Mouse (Mus musculus): ENCODE measurements around the gene Cideb. TPM values are rescaled to one million over a fixed set of nuclear protein-coding genes. Genes with fewer than 3 reads are reported as not detected.

Cideb gene
- total RNA-seq, 4 experiments from 2014 or later, result 1.4 to 3.0 (median 1.7) TPM

- DNase-seq (ENCODE audit: low spot score in 2 of 2), result no peak
Measured at GRCm38 (mm10) chr14:55723433-55723832, 34.8 kb downstream of the Cideb start.

- no peak for DNase-seq (ENCODE audit: low spot score in 2 of 2)
Measured at GRCm38 (mm10) chr14:55722438-55722945, 35.8 kb downstream of the Cideb start.

GRCm38 (mm10) chr14:55721700-55722437 is 36.4 kb downstream of the Cideb start, which contains the start of gene Rabggta:
Rabggta (minus strand) TSS chr14:55722263.
- peak; percentile 88 to 93 for DNase-seq (ENCODE audit: low spot score in 2 of 2)

- DNase-seq (ENCODE audit: low spot score in 2 of 2), result no peak
Measured at GRCm38 (mm10) chr14:55721076-55721475, 37.2 kb downstream of the Cideb start.

- no peak for DNase-seq (ENCODE audit: low spot score in 2 of 2)
Measured at GRCm38 (mm10) chr14:55720666-55721065, 37.6 kb downstream of the Cideb start.

GRCm38 (mm10) chr14:55719737-55720136 is 38.5 kb downstream of the Cideb start:
- no peak for DNase-seq (ENCODE audit: low spot score in 2 of 2)

- DNase-seq (ENCODE audit: low spot score in 2 of 2), result no peak
Measured at GRCm38 (mm10) chr14:55716884-55717283, 41.4 kb downstream of the Cideb start.

GRCm38 (mm10) chr14:55716271-55716670 is 42.0 kb downstream of the Cideb start:
- DNase-seq (ENCODE audit: low spot score in 2 of 2), result no peak

- DNase-seq (ENCODE audit: low spot score in 2 of 2), result no peak
Measured at GRCm38 (mm10) chr14:55714893-55715292, 43.4 kb downstream of the Cideb start.

- DNase-seq (ENCODE audit: low spot score in 2 of 2), result no peak
Measured at GRCm38 (mm10) chr14:55713729-55714122, 44.5 kb downstream of the Cideb start, which contains the start of gene Tgm1. Tgm1 (minus strand) TSS chr14:55713926.

- no peak for DNase-seq (ENCODE audit: low spot score in 2 of 2)
Measured at GRCm38 (mm10) chr14:55713007-55713728, 45.1 kb downstream of the Cideb start.

- DNase-seq (ENCODE audit: low spot score in 2 of 2), result no peak
Measured at GRCm38 (mm10) chr14:55711786-55712185, 46.5 kb downstream of the Cideb start.

GRCm38 (mm10) chr14:55709509-55709908 is 48.7 kb downstream of the Cideb start:
- no peak for DNase-seq (ENCODE audit: low spot score in 2 of 2)

- DNase-seq (ENCODE audit: low spot score in 2 of 2), result no peak
Measured at GRCm38 (mm10) chr14:55707397-55707796, 50.9 kb downstream of the Cideb start.

GRCm38 (mm10) chr14:55706051-55706600 is 52.1 kb downstream of the Cideb start:
- DNase-seq (ENCODE audit: low spot score in 2 of 2), result no peak

Other genes with a start within 250 kb of the Cideb start
- gene Cpne6, start 248.0 kb downstream of the Cideb start, total RNA-seq (2022), result 100 to 1,000 TPM; 607 to 653 (median 629) TPM
- gene Nrl, start 233.5 kb downstream of the Cideb start, total RNA-seq (2022), result 1 to 10 TPM; 1.5 to 3.6 (median 2.1) TPM
- 10 to 100 TPM; 43.4 to 61.5 (median 50.3) TPM for gene Pck2, start 218.2 kb downstream of the Cideb start, total RNA-seq (2022)
- gene Dcaf11, start 198.5 kb downstream of the Cideb start, total RNA-seq (2022), result 10 to 100 TPM; 74.0 to 93.1 (median 82.3) TPM
- 1 to 10 TPM in 2 of 4 experiments, under 1 TPM in 1, not detected in 1; 0.94 to 2.0 (median 1.4) TPM for gene A730061H03Rik, start 198.1 kb downstream of the Cideb start, total RNA-seq (2022)
- gene Fitm1, start 182.8 kb downstream of the Cideb start, total RNA-seq (2022), result not detected
- 10 to 100 TPM; 57.9 to 75.0 (median 67.3) TPM for gene Psme1, start 180.3 kb downstream of the Cideb start, total RNA-seq (2022)
- 10 to 100 TPM; 48.3 to 57.7 (median 53.8) TPM for gene Emc9, start 173.2 kb downstream of the Cideb start, total RNA-seq (2022)
- gene Psme2, start 167.3 kb downstream of the Cideb start, total RNA-seq (2022), result 10 to 100 TPM; 57.2 to 74.4 (median 69.8) TPM
- gene Rnf31, start 166.8 kb downstream of the Cideb start, total RNA-seq (2022), result 10 to 100 TPM; 36.5 to 56.0 (median 45.5) TPM
- 10 to 100 TPM; 15.4 to 19.1 (median 17.9) TPM for gene Irf9, start 154.9 kb downstream of the Cideb start, total RNA-seq (2022)
- gene Rec8, start 140.4 kb downstream of the Cideb start, total RNA-seq (2022), result 1 to 10 TPM; 1.1 to 2.8 (median 1.4) TPM
- gene Ipo4, start 122.5 kb downstream of the Cideb start, total RNA-seq (2022), result 100 to 1,000 TPM; 121 to 153 (median 140) TPM
- 1 to 10 TPM; 4.2 to 7.5 (median 5.5) TPM for gene Gm49378, start 120.6 kb downstream of the Cideb start, total RNA-seq (2022)
- 10 to 100 TPM; 40.6 to 49.6 (median 44.7) TPM for gene Tm9sf1, start 114.7 kb downstream of the Cideb start, total RNA-seq (2022)
- 1 to 10 TPM; 1.2 to 1.9 (median 1.7) TPM for gene Tssk4, start 108.3 kb downstream of the Cideb start, total RNA-seq (2022)
- gene Mdp1, start 98.0 kb downstream of the Cideb start, total RNA-seq (2022), result 10 to 100 TPM; 47.1 to 51.1 (median 49.6) TPM
- 10 to 100 TPM; 25.2 to 31.1 (median 28.6) TPM for gene Gmpr2, start 86.5 kb downstream of the Cideb start, total RNA-seq (2022)
- gene Nedd8, start 86.3 kb downstream of the Cideb start, total RNA-seq (2022), result 100 to 1,000 TPM; 290 to 309 (median 300) TPM
- 10 to 100 TPM; 12.2 to 20.8 (median 16.0) TPM for gene Tinf2, start 76.6 kb downstream of the Cideb start, total RNA-seq (2022)
- 1 to 10 TPM in 2 of 4 experiments, not detected in 2; 5.4 to 8.2 TPM for gene Tgm1, start 44.5 kb downstream of the Cideb start, total RNA-seq (2022)
- 10 to 100 TPM; 42.8 to 53.5 (median 44.8) TPM for gene Rabggta, start 36.2 kb downstream of the Cideb start, total RNA-seq (2022)
- gene Dhrs1, start 12.8 kb downstream of the Cideb start, total RNA-seq (2022), result 100 to 1,000 TPM in 3 of 4 experiments, 10 to 100 TPM in 1; 86.6 to 148 (median 116) TPM
- gene Nop9, start 12.8 kb downstream of the Cideb start, total RNA-seq (2022), result 10 to 100 TPM; 11.8 to 14.0 (median 13.1) TPM
- gene Ltb4r2, start 3.0 kb upstream of the Cideb start, total RNA-seq (2022), result under 1 TPM in 3 of 4 experiments, not detected in 1; 0.16 to 0.23 (median 0.22) TPM
- under 1 TPM in 1 of 4 experiments, not detected in 3; 0.32 TPM for gene Ltb4r1, start 7.5 kb upstream of the Cideb start, total RNA-seq (2022)
- gene Adcy4, start 25.6 kb upstream of the Cideb start, total RNA-seq (2022), result 1 to 10 TPM; 3.4 to 6.8 (median 4.8) TPM
- gene Ripk3, start 30.4 kb upstream of the Cideb start, total RNA-seq (2022), result 1 to 10 TPM in 1 of 4 experiments, under 1 TPM in 2, not detected in 1; 0.95 to 3.4 (median 0.99) TPM
- gene Nfatc4, start 64.7 kb upstream of the Cideb start, total RNA-seq (2022), result 1 to 10 TPM; 1.4 to 2.0 (median 1.7) TPM
- gene Nynrin, start 95.6 kb upstream of the Cideb start, total RNA-seq (2022), result 10 to 100 TPM in 2 of 4 experiments, 1 to 10 TPM in 2; 6.4 to 10.9 (median 9.3) TPM
- under 1 TPM; 0.20 to 0.43 (median 0.33) TPM for gene Cbln3, start 125.9 kb upstream of the Cideb start, total RNA-seq (2022)
- 10 to 100 TPM; 13.4 to 14.0 (median 13.7) TPM for gene Khnyn, start 126.5 kb upstream of the Cideb start, total RNA-seq (2022)
- 10 to 100 TPM; 66.0 to 86.3 (median 78.8) TPM for gene Sdr39u1, start 141.8 kb upstream of the Cideb start, total RNA-seq (2022)
- under 1 TPM in 1 of 4 experiments, not detected in 3; 0.39 TPM for gene Cma1, start 186.2 kb upstream of the Cideb start, total RNA-seq (2022)
- not detected for gene Cma2, start 192.5 kb upstream of the Cideb start, total RNA-seq (2022)

Data from layer of hippocampus, adult 8-10 months (tissue).